ENCODE assay signal across 10 mouse cellular contexts in genomic region chr10:69523202-69523601, GRCm38 (mm10).
DNase-seq lines count a peak whose midpoint lies in the region; ATAC-seq and TF ChIP-seq lines count a peak whose summit lies in the region.
"Had no signal": no experiment of that assay in that cellular context is flagged by ENCODE, and none has a peak within 500 bp of the region (broad histone marks: within the 10 kb centered on the region; RNA-seq: fewer than 3 reads in every experiment).

No protein-coding gene starts in this region.

- peak; percentile 22 for DNase-seq in hindbrain, embryonic 11.5 days (ENCODE audit: low spot score)
- DNase-seq in urinary bladder, postnatal 14 days (ENCODE audit: low spot score), result peak; percentile 20
- DNase-seq in urinary bladder, postnatal 10 days (ENCODE audit: low spot score), result no peak
- peak; percentile 20 for DNase-seq in liver, postnatal 0 days
- DNase-seq in ovary, postnatal 14 days (ENCODE audit: low spot score), result no peak
- no peak for DNase-seq in right cerebral cortex, adult 2 months (ENCODE audit: low spot score in 2 of 2)
- DNase-seq in ovary, postnatal 10 days (ENCODE audit: low spot score), result no peak

- no peaks in the 10 kb centered on the region for H3K9me3 ChIP-seq in hindbrain, embryonic 11.5 days (ENCODE audit: control insufficient read depth, low read length)
- no peaks in the 10 kb centered on the region for H3K9me3 ChIP-seq in hindbrain, embryonic 13.5 days
- no peaks in the 10 kb centered on the region for H3K9me3 ChIP-seq in liver, postnatal 0 days (ENCODE audit: low read length)
- H3K9me3 ChIP-seq: embryonic facial prominence, embryonic 15.5 days; midbrain, embryonic 12.5 days had no signal

- no peak overlapping the region for H3K4me2 ChIP-seq in hindbrain, embryonic 11.5 days (replicated peaks; ENCODE audit: low read depth, low read length)
- H3K4me2 ChIP-seq in hindbrain, embryonic 13.5 days, result no peak overlapping the region
- H3K4me2 ChIP-seq in liver, postnatal 0 days (ENCODE audit: low read depth, low read length), result no peak overlapping the region
- H3K4me2 ChIP-seq: embryonic facial prominence, embryonic 15.5 days; midbrain, embryonic 12.5 days had no signal

- no peaks in the 10 kb centered on the region for H3K27me3 ChIP-seq in hindbrain, embryonic 11.5 days (ENCODE audit: control insufficient read depth, insufficient read depth, low read length)
- no peaks in the 10 kb centered on the region for H3K27me3 ChIP-seq in hindbrain, embryonic 13.5 days
- H3K27me3 ChIP-seq in liver, postnatal 0 days (ENCODE audit: insufficient read depth, low read length), result no peaks in the 10 kb centered on the region
- H3K27me3 ChIP-seq: embryonic facial prominence, embryonic 15.5 days; midbrain, embryonic 12.5 days had no signal

- H3K36me3 ChIP-seq in hindbrain, embryonic 11.5 days (ENCODE audit: control insufficient read depth, insufficient read depth, low read length), result no peaks in the 10 kb centered on the region
- no peaks in the 10 kb centered on the region for H3K36me3 ChIP-seq in hindbrain, embryonic 13.5 days
- no peaks in the 10 kb centered on the region for H3K36me3 ChIP-seq in liver, postnatal 0 days (replicated peaks; ENCODE audit: insufficient read depth, low read length)
- H3K36me3 ChIP-seq: embryonic facial prominence, embryonic 15.5 days; midbrain, embryonic 12.5 days had no signal

- no peak overlapping the region for H3K9ac ChIP-seq in hindbrain, embryonic 11.5 days (ENCODE audit: low read depth, low read length)
- H3K9ac ChIP-seq in hindbrain, embryonic 13.5 days, result no peak overlapping the region
- no peak overlapping the region for H3K9ac ChIP-seq in liver, postnatal 0 days (replicated peaks)
- H3K9ac ChIP-seq: embryonic facial prominence, embryonic 15.5 days; midbrain, embryonic 12.5 days had no signal

- H3K4me1 ChIP-seq in hindbrain, embryonic 11.5 days (replicated peaks; ENCODE audit: control insufficient read depth, insufficient read depth, low read length), result no peaks in the 10 kb centered on the region
- no peaks in the 10 kb centered on the region for H3K4me1 ChIP-seq in hindbrain, embryonic 13.5 days (replicated peaks)
- no peaks in the 10 kb centered on the region for H3K4me1 ChIP-seq in liver, postnatal 0 days (ENCODE audit: insufficient read depth)

- H3K4me3 ChIP-seq in hindbrain, embryonic 11.5 days (ENCODE audit: low read depth, low read length), result no peak overlapping the region
- no peak overlapping the region for H3K4me3 ChIP-seq in hindbrain, embryonic 13.5 days
- no peak overlapping the region for H3K4me3 ChIP-seq in liver, postnatal 0 days (ENCODE audit: low read depth, low read length)
- H3K4me3 ChIP-seq: embryonic facial prominence, embryonic 15.5 days; midbrain, embryonic 12.5 days had no signal

- 72% methylated on average over 3 of the region's 3 CpGs for WGBS in hindbrain, embryonic 11.5 days
- 82% methylated on average over 3 of the region's 3 CpGs for WGBS in hindbrain, embryonic 13.5 days
- 68% methylated on average over 3 of the region's 3 CpGs for WGBS in liver, postnatal 0 days (ENCODE audit: insufficient replicate concordance)

- H3K27ac ChIP-seq in hindbrain, embryonic 11.5 days (ENCODE audit: low read depth, low read length), result no peak overlapping the region
- H3K27ac ChIP-seq in hindbrain, embryonic 13.5 days, result no peak overlapping the region
- H3K27ac ChIP-seq in liver, postnatal 0 days (ENCODE audit: low read depth), result no peak overlapping the region
- H3K27ac ChIP-seq: midbrain, embryonic 12.5 days had no signal

- TF ChIP-seq CTCF in liver, postnatal 0 days (IDR thresholded peaks at IDR 0.05; ENCODE audit: low read depth), result peak; percentile 40

- ATAC-seq in hindbrain, embryonic 11.5 days (ENCODE audit: low FRiP score), result no peak
- ATAC-seq in hindbrain, embryonic 13.5 days (ENCODE audit: low FRiP score), result no peak
- ATAC-seq in liver, postnatal 0 days, result no peak

- no peak for TF ChIP-seq EP300 in liver, postnatal 0 days (IDR thresholded peaks at IDR 0.05; ENCODE audit: low read depth)

Comparison
In these comparisons a context has a peak if more than half of its experiments do, and no peak if none do; other contexts are left out.
1. DNase-seq: peak in hindbrain, embryonic 11.5 days (single experiment), urinary bladder, postnatal 14 days (single experiment) and liver, postnatal 0 days (single experiment); none in urinary bladder, postnatal 10 days (single experiment), ovary, postnatal 14 days (single experiment), right cerebral cortex, adult 2 months (0 of 2) and ovary, postnatal 10 days (single experiment).